Mouse (Mus musculus) hindbrain, embryonic 13.5 days (tissue): ENCODE measurements at regions not wholly inside any gene's neighbourhood (a gene's known extent, or its start where the extent isn't known, plus 50 kb on each side); places are given as distances from the start of the nearest gene placed in this dataset.

Source experiments
- ATAC-seq: fragments of 200-750 bp; cut with Nextera tagmentation; 2 replicates; pipeline ENCODE4 v1.8.0; 2017; ENCODE audit warnings: moderate TSS enrichment; ENCODE audit not compliant: low FRiP score
- H3K27ac ChIP-seq: fragments of 300-500 bp; sonication (generic); 2 replicates; pipeline ENCODE4 v1.5.1; 2015; ENCODE audit warnings: inconsistent platforms, mild to moderate bottlenecking, moderate library complexity
- H3K27me3 ChIP-seq: fragments of 300-500 bp; sonication (generic); 2 replicates; pipeline ENCODE4 v1.6.1; 2015; ENCODE audit warnings: mild to moderate bottlenecking, inconsistent platforms
- H3K36me3 ChIP-seq: fragments of 300-500 bp; sonication (generic); 2 replicates; pipeline ENCODE4 v1.6.1; 2015; ENCODE audit warnings: mild to moderate bottlenecking, inconsistent platforms
- H3K4me1 ChIP-seq: fragments of 300-500 bp; sonication (generic); replicated peaks from 2 replicates; pipeline ENCODE4 v1.6.1; 2015; ENCODE audit warnings: inconsistent platforms
- H3K4me2 ChIP-seq: fragments of 300-500 bp; sonication (generic); 2 replicates; pipeline ENCODE4 v1.6.1; 2015; ENCODE audit warnings: inconsistent platforms, mild to moderate bottlenecking, moderate library complexity
- H3K4me3 ChIP-seq: fragments of 300-500 bp; sonication (generic); 2 replicates; pipeline ENCODE4 v1.5.1; 2015; ENCODE audit warnings: mild to moderate bottlenecking, inconsistent platforms
- H3K9ac ChIP-seq: fragments of 300-500 bp; sonication (generic); 2 replicates; pipeline ENCODE4 v1.6.1; 2015; ENCODE audit warnings: mild to moderate bottlenecking, inconsistent platforms
- H3K9me3 ChIP-seq: fragments of 300-500 bp; sonication (generic); 2 replicates; pipeline ENCODE4 v1.6.1; 2016; ENCODE audit warnings: inconsistent platforms
- WGBS: fragments of 180-500 bp; shearing (Covaris S2); methylation state at CpG from one replicate; pipeline ENCODE4 v1.1.7; 2015; 5-methylcytosine and 5-hydroxymethylcytosine counted together

GRCm38 (mm10) chr5:106313874-106314273 is 144.1 kb downstream of the Barhl2 start:
- H3K9me3 ChIP-seq = no peaks in the 10 kb centered on the region
- H3K27ac ChIP-seq = no peak overlapping the region
- no peak for ATAC-seq
- H3K4me1 ChIP-seq = no peaks in the 10 kb centered on the region
- no peak overlapping the region for H3K4me2 ChIP-seq
- H3K4me3 ChIP-seq = no peak overlapping the region
- WGBS = 80% methylated on average over 6 of the region's 6 CpGs
- H3K36me3 ChIP-seq = no peaks in the 10 kb centered on the region
- 0 out of 2 replicates have a peak, but pooled peaks cover 2% of the 10 kb centered on the region for H3K27me3 ChIP-seq
- no peak overlapping the region for H3K9ac ChIP-seq

GRCm38 (mm10) chr5:106301372-106301771 is 156.6 kb downstream of the Barhl2 start:
- Histone ChIP-seq H3K4me2 (no peak overlapping the region), H3K4me1 (peaks cover 5% of the 10 kb centered on the region), H3K4me3 (no peak overlapping the region), H3K9ac (no peak overlapping the region), H3K27me3 (no peaks in the 10 kb centered on the region), H3K36me3 (no peaks in the 10 kb centered on the region), H3K9me3 (no peaks in the 10 kb centered on the region), H3K27ac (no peak overlapping the region)
- 54% methylated on average over 4 of the region's 4 CpGs for WGBS
- ATAC-seq = no peak

- Histone ChIP-seq H3K4me2 (no peak overlapping the region), H3K4me3 (no peak overlapping the region), H3K36me3 (no peaks in the 10 kb centered on the region), H3K27ac (no peak overlapping the region), H3K9me3 (no peaks in the 10 kb centered on the region), H3K4me1 (peaks cover 21% of the 10 kb centered on the region), H3K27me3 (no peaks in the 10 kb centered on the region), H3K9ac (no peak overlapping the region)
- WGBS = 10% methylated on average over 6 of the region's 6 CpGs
- ATAC-seq = no peak
Observed at GRCm38 (mm10) chr5:106296721-106297120, 161.2 kb downstream of the Barhl2 start.

- Histone ChIP-seq H3K4me3 (no peak overlapping the region), H3K9ac (no peak overlapping the region), H3K4me1 (peaks cover 21% of the 10 kb centered on the region), H3K27me3 (no peaks in the 10 kb centered on the region), H3K9me3 (no peaks in the 10 kb centered on the region), H3K36me3 (no peaks in the 10 kb centered on the region), H3K27ac (no peak overlapping the region), H3K4me2 (no peak overlapping the region)
- 28% methylated on average over 2 of the region's 2 CpGs for WGBS
- no peak for ATAC-seq
Observed at GRCm38 (mm10) chr5:106295993-106296392, 162.0 kb downstream of the Barhl2 start.

- ATAC-seq = no peak
- H3K4me3 ChIP-seq = no peak overlapping the region
- H3K4me2 ChIP-seq = no peak overlapping the region
- H3K9ac ChIP-seq = no peak overlapping the region
- H3K36me3 ChIP-seq = no peaks in the 10 kb centered on the region
- H3K4me1 ChIP-seq = peaks cover 21% of the 10 kb centered on the region
- 3% methylated on average over 3 of the region's 3 CpGs for WGBS
- no peaks in the 10 kb centered on the region for H3K27me3 ChIP-seq
- no peaks in the 10 kb centered on the region for H3K9me3 ChIP-seq
- no peak overlapping the region for H3K27ac ChIP-seq
Observed at GRCm38 (mm10) chr5:106295538-106295937, 162.4 kb downstream of the Barhl2 start.

- H3K36me3 ChIP-seq = no peaks in the 10 kb centered on the region
- ATAC-seq = no peak
- no peak overlapping the region for H3K9ac ChIP-seq
- H3K9me3 ChIP-seq = no peaks in the 10 kb centered on the region
- no peak overlapping the region for H3K4me3 ChIP-seq
- WGBS = 74% methylated on average over 16 of the region's 16 CpGs
- H3K4me2 ChIP-seq = no peak overlapping the region
- H3K4me1 ChIP-seq = peaks cover 21% of the 10 kb centered on the region
- H3K27ac ChIP-seq = no peak overlapping the region
- no peaks in the 10 kb centered on the region for H3K27me3 ChIP-seq
Observed at GRCm38 (mm10) chr5:106292387-106293229, 165.4 kb downstream of the Barhl2 start.

GRCm38 (mm10) chr5:106285152-106285551 is 172.8 kb downstream of the Barhl2 start:
- H3K4me2 ChIP-seq = no peak overlapping the region
- no peaks in the 10 kb centered on the region for H3K27me3 ChIP-seq
- no peak overlapping the region for H3K9ac ChIP-seq
- 0 out of 2 replicates have a peak, but pooled peaks cover 2% of the 10 kb centered on the region for H3K4me1 ChIP-seq
- 7% methylated on average over 4 of the region's 4 CpGs for WGBS
- no peak overlapping the region for H3K4me3 ChIP-seq
- no peaks in the 10 kb centered on the region for H3K9me3 ChIP-seq
- H3K36me3 ChIP-seq = no peaks in the 10 kb centered on the region
- no peak overlapping the region for H3K27ac ChIP-seq
- no peak for ATAC-seq

- H3K4me3 ChIP-seq = no peak overlapping the region
- 24% methylated on average over 9 of the region's 9 CpGs for WGBS
- no peaks in the 10 kb centered on the region for H3K36me3 ChIP-seq
- H3K4me1 ChIP-seq = 0 out of 2 replicates have a peak, but pooled peaks cover 2% of the 10 kb centered on the region
- H3K27me3 ChIP-seq = no peaks in the 10 kb centered on the region
- no peak for ATAC-seq
- H3K9ac ChIP-seq = no peak overlapping the region
- no peak overlapping the region for H3K27ac ChIP-seq
- no peak overlapping the region for H3K4me2 ChIP-seq
- no peaks in the 10 kb centered on the region for H3K9me3 ChIP-seq
Observed at GRCm38 (mm10) chr5:106284731-106285130, 173.2 kb downstream of the Barhl2 start.

- no peak overlapping the region for H3K9ac ChIP-seq
- no peaks in the 10 kb centered on the region for H3K9me3 ChIP-seq
- no peak overlapping the region for H3K4me2 ChIP-seq
- H3K36me3 ChIP-seq = no peaks in the 10 kb centered on the region
- H3K4me3 ChIP-seq = no peak overlapping the region
- ATAC-seq = no peak
- no peaks in the 10 kb centered on the region for H3K27me3 ChIP-seq
- 78% methylated on average over 9 of the region's 9 CpGs for WGBS
- H3K27ac ChIP-seq = no peak overlapping the region
- H3K4me1 ChIP-seq = 0 out of 2 replicates have a peak, but pooled peaks cover 2% of the 10 kb centered on the region
Observed at GRCm38 (mm10) chr5:106282646-106283045, 175.3 kb downstream of the Barhl2 start.

- Histone ChIP-seq H3K4me2 (no peak overlapping the region), H3K36me3 (no peaks in the 10 kb centered on the region), H3K27ac (no peak overlapping the region), H3K9ac (no peak overlapping the region), H3K9me3 (no peaks in the 10 kb centered on the region), H3K4me1 (no peaks in the 10 kb centered on the region), H3K4me3 (no peak overlapping the region), H3K27me3 (no peaks in the 10 kb centered on the region)
- 88% methylated on average over 8 of the region's 8 CpGs for WGBS
- no peak for ATAC-seq
Observed at GRCm38 (mm10) chr5:106277786-106278185, 180.2 kb downstream of the Barhl2 start.

- Histone ChIP-seq H3K4me2 (no peak overlapping the region), H3K4me1 (no peaks in the 10 kb centered on the region), H3K36me3 (no peaks in the 10 kb centered on the region), H3K9ac (no peak overlapping the region), H3K4me3 (no peak overlapping the region), H3K27ac (no peak overlapping the region), H3K27me3 (no peaks in the 10 kb centered on the region; the same call in 1 of the 2 replicates), H3K9me3 (no peaks in the 10 kb centered on the region)
- 81% methylated on average over 9 of the region's 9 CpGs for WGBS
- no peak for ATAC-seq
Observed at GRCm38 (mm10) chr5:106277231-106277630, 180.7 kb downstream of the Barhl2 start.

- ATAC-seq = no peak
- Histone ChIP-seq H3K9me3 (no peaks in the 10 kb centered on the region), H3K27ac (no peak overlapping the region), H3K4me3 (no peak overlapping the region), H3K27me3 (no peaks in the 10 kb centered on the region; the same call in 1 of the 2 replicates), H3K4me2 (no peak overlapping the region), H3K9ac (no peak overlapping the region), H3K36me3 (no peaks in the 10 kb centered on the region), H3K4me1 (no peaks in the 10 kb centered on the region)
- 24% methylated on average over 2 of the region's 2 CpGs for WGBS
Observed at GRCm38 (mm10) chr5:106276186-106276585, 181.8 kb downstream of the Barhl2 start.

- Histone ChIP-seq H3K4me2 (no peak overlapping the region), H3K4me1 (no peaks in the 10 kb centered on the region), H3K36me3 (no peaks in the 10 kb centered on the region), H3K27me3 (no peaks in the 10 kb centered on the region; the same call in 1 of the 2 replicates), H3K9me3 (no peaks in the 10 kb centered on the region), H3K9ac (no peak overlapping the region), H3K27ac (no peak overlapping the region), H3K4me3 (no peak overlapping the region)
- no peak for ATAC-seq
- WGBS = 31% methylated on average over 10 of the region's 10 CpGs
Observed at GRCm38 (mm10) chr5:106274617-106275016, 183.3 kb downstream of the Barhl2 start.
